Mouse (Mus musculus): ENCODE data around the gene Psmd11. TPM values are rescaled to one million over a fixed set of nuclear protein-coding genes. Genes with fewer than 3 reads are reported as not detected.

Gene Psmd11
- polyA plus RNA-seq, 1 experiment = 54.6 TPM

- no peaks in the 10 kb centered on the region for H3K9me3 ChIP-seq
Observed at GRCm38 (mm10) chr11:80481409-80482050, 53.1 kb downstream of the Psmd11 start.

GRCm38 (mm10) chr11:80482347-80482746 is 53.9 kb downstream of the Psmd11 start:
- H3K36me3 ChIP-seq (replicated peaks; ENCODE audit: low read length) = peaks cover 19% of the 10 kb centered on the region
- peaks cover 35% of the 10 kb centered on the region for H3K4me1 ChIP-seq
- no peak overlapping the region for H3K4me3 ChIP-seq (replicated peaks)
- no peaks in the 10 kb centered on the region for H3K9me3 ChIP-seq
- H3K27me3 ChIP-seq (replicated peaks) = peaks cover 72% of the 10 kb centered on the region
- no peak for TF ChIP-seq FLI1 (IDR thresholded peaks at IDR 0.05; ENCODE audit: low read length)
- no peak for TF ChIP-seq GATA1 (IDR thresholded peaks at IDR 0.05; ENCODE audit: borderline replicate concordance, low read length)

More at GRCm38 (mm10) chr11:80481409-80482050, 53.1 kb downstream of the Psmd11 start:
- Histone ChIP-seq H3K4me1 (peaks cover 32% of the 10 kb centered on the region), H3K36me3 (replicated peaks; ENCODE audit: low read length) (peaks cover 19% of the 10 kb centered on the region), H3K4me3 (replicated peaks) (no peak overlapping the region), H3K27me3 (replicated peaks) (peaks cover 69% of the 10 kb centered on the region)
- no peak for TF ChIP-seq FLI1 (IDR thresholded peaks at IDR 0.05; ENCODE audit: low read length)
- TF ChIP-seq GATA1 (IDR thresholded peaks at IDR 0.05; ENCODE audit: borderline replicate concordance, low read length) = no peak

GRCm38 (mm10) chr11:80482921-80483320 is 54.5 kb downstream of the Psmd11 start:
- Histone ChIP-seq H3K9me3 (no peaks in the 10 kb centered on the region), H3K27me3 (replicated peaks) (peaks cover 72% of the 10 kb centered on the region), H3K4me3 (replicated peaks) (peak overlapping the region; percentile 42), H3K4me1 (peaks cover 34% of the 10 kb centered on the region), H3K36me3 (replicated peaks; ENCODE audit: low read length) (peaks cover 16% of the 10 kb centered on the region)
- TF ChIP-seq FLI1 (IDR thresholded peaks at IDR 0.05; ENCODE audit: low read length) (no peak), GATA1 (IDR thresholded peaks at IDR 0.05; ENCODE audit: borderline replicate concordance, low read length) (no peak)

- TF ChIP-seq FLI1 (IDR thresholded peaks at IDR 0.05; ENCODE audit: low read length) (no peak), GATA1 (IDR thresholded peaks at IDR 0.05; ENCODE audit: borderline replicate concordance, low read length) (no peak)
- Histone ChIP-seq H3K4me1 (peaks cover 33% of the 10 kb centered on the region), H3K9me3 (no peaks in the 10 kb centered on the region)
Observed at GRCm38 (mm10) chr11:80483536-80484067, 55.2 kb downstream of the Psmd11 start.

GRCm38 (mm10) chr11:80484191-80484791 is 55.9 kb downstream of the Psmd11 start:
- Histone ChIP-seq H3K4me3 (replicated peaks) (no peak overlapping the region), H3K36me3 (replicated peaks; ENCODE audit: low read length) (peaks cover 5% of the 10 kb centered on the region), H3K4me1 (peaks cover 31% of the 10 kb centered on the region), H3K27me3 (replicated peaks) (peaks cover 71% of the 10 kb centered on the region), H3K9me3 (no peaks in the 10 kb centered on the region)
- TF ChIP-seq GATA1 (IDR thresholded peaks at IDR 0.05; ENCODE audit: borderline replicate concordance, low read length) = no peak
- TF ChIP-seq FLI1 (IDR thresholded peaks at IDR 0.05; ENCODE audit: low read length) = no peak

More at GRCm38 (mm10) chr11:80483536-80484067, 55.2 kb downstream of the Psmd11 start:
- H3K36me3 ChIP-seq (replicated peaks; ENCODE audit: low read length) = peaks cover 10% of the 10 kb centered on the region
- H3K4me3 ChIP-seq (replicated peaks) = no peak overlapping the region
- peaks cover 73% of the 10 kb centered on the region for H3K27me3 ChIP-seq (replicated peaks)

- Histone ChIP-seq H3K4me3 (replicated peaks) (no peak overlapping the region), H3K36me3 (replicated peaks; ENCODE audit: low read length) (peaks cover under 1% of the 10 kb centered on the region), H3K4me1 (peaks cover 37% of the 10 kb centered on the region), H3K27me3 (replicated peaks) (peaks cover 77% of the 10 kb centered on the region), H3K9me3 (no peaks in the 10 kb centered on the region)
- TF ChIP-seq FLI1 (IDR thresholded peaks at IDR 0.05; ENCODE audit: low read length) = no peak
- TF ChIP-seq GATA1 (IDR thresholded peaks at IDR 0.05; ENCODE audit: borderline replicate concordance, low read length) = no peak
Observed at GRCm38 (mm10) chr11:80485120-80485551, 56.7 kb downstream of the Psmd11 start.

- Histone ChIP-seq H3K4me3 (replicated peaks) (no peak overlapping the region), H3K36me3 (replicated peaks; ENCODE audit: low read length) (no peaks in the 10 kb centered on the region), H3K27me3 (replicated peaks) (peaks cover 81% of the 10 kb centered on the region), H3K4me1 (peaks cover 38% of the 10 kb centered on the region), H3K9me3 (no peaks in the 10 kb centered on the region)
- TF ChIP-seq GATA1 (IDR thresholded peaks at IDR 0.05; ENCODE audit: borderline replicate concordance, low read length) = no peak
- no peak for TF ChIP-seq FLI1 (IDR thresholded peaks at IDR 0.05; ENCODE audit: low read length)
Observed at GRCm38 (mm10) chr11:80485622-80486206, 57.3 kb downstream of the Psmd11 start.

- no peaks in the 10 kb centered on the region for H3K36me3 ChIP-seq (replicated peaks; ENCODE audit: low read length)
Observed at GRCm38 (mm10) chr11:80487904-80488587, 59.6 kb downstream of the Psmd11 start.

GRCm38 (mm10) chr11:80489172-80489881 is 60.9 kb downstream of the Psmd11 start:
- H3K4me3 ChIP-seq (replicated peaks) = peak overlapping the region; percentile 71
- peaks cover 39% of the 10 kb centered on the region for H3K4me1 ChIP-seq
- no peak for TF ChIP-seq GATA1 (IDR thresholded peaks at IDR 0.05; ENCODE audit: borderline replicate concordance, low read length)
- no peak for TF ChIP-seq FLI1 (IDR thresholded peaks at IDR 0.05; ENCODE audit: low read length)
- no peaks in the 10 kb centered on the region for H3K36me3 ChIP-seq (replicated peaks; ENCODE audit: low read length)
- H3K9me3 ChIP-seq = no peaks in the 10 kb centered on the region
- H3K27me3 ChIP-seq (replicated peaks) = peaks cover 69% of the 10 kb centered on the region

More at GRCm38 (mm10) chr11:80487904-80488587, 59.6 kb downstream of the Psmd11 start:
- Histone ChIP-seq H3K4me1 (peaks cover 38% of the 10 kb centered on the region), H3K9me3 (no peaks in the 10 kb centered on the region), H3K27me3 (replicated peaks) (peaks cover 81% of the 10 kb centered on the region), H3K4me3 (replicated peaks) (no peak overlapping the region)
- TF ChIP-seq GATA1 (IDR thresholded peaks at IDR 0.05; ENCODE audit: borderline replicate concordance, low read length) = no peak
- no peak for TF ChIP-seq FLI1 (IDR thresholded peaks at IDR 0.05; ENCODE audit: low read length)

All from megakaryocyte, embryonic 14.5 days (primary cell).